Mouse (Mus musculus) monocyte, adult 5-6 weeks (primary cell): Measurements from ENCODE around the gene Cpeb2. TPM values are rescaled to one million over a fixed set of nuclear protein-coding genes. Genes with fewer than 3 reads are reported as not detected.

Experiments
- ATAC-seq: fragments of 153-309, 156-312 bp; replicated peaks from 2 replicates; pipeline ENCODE4 v1.8.0; 2017; ENCODE audit warnings: mild to moderate bottlenecking; ENCODE audit not compliant: low TSS enrichment, insufficient number of reproducible peaks, severe bottlenecking, poor library complexity, low FRiP score
- total RNA-seq: library from RNA; stranded (forward); fragments of 200-1000, 200-491, 200-594 nt; gene quantifications from 3 replicates; pipeline ENCODE4 v1.2.3, GENCODE M21; 2017

The Cpeb2 gene
- total RNA-seq, 1 experiment from 2014 or later: 15.2 TPM

GRCm38 (mm10) chr5:43300076-43300475 lies 67.1 kb downstream of the Cpeb2 start:
- no peak for ATAC-seq

GRCm38 (mm10) chr5:43300979-43301378 lies 68.0 kb downstream of the Cpeb2 start:
- no peak for ATAC-seq

GRCm38 (mm10) chr5:43303504-43303903 lies 70.5 kb downstream of the Cpeb2 start:
- no peak for ATAC-seq

GRCm38 (mm10) chr5:43305449-43305848 lies 72.5 kb downstream of the Cpeb2 start:
- ATAC-seq: no peak

- ATAC-seq: no peak
Measured at GRCm38 (mm10) chr5:43309961-43310360, 77.0 kb downstream of the Cpeb2 start.

GRCm38 (mm10) chr5:43324311-43324862 lies 91.4 kb downstream of the Cpeb2 start:
- ATAC-seq: no peak

GRCm38 (mm10) chr5:43325561-43325960 lies 92.6 kb downstream of the Cpeb2 start:
- no peak for ATAC-seq

- ATAC-seq: no peak
Measured at GRCm38 (mm10) chr5:43328579-43328978, 95.6 kb downstream of the Cpeb2 start.

GRCm38 (mm10) chr5:43330260-43330659 lies 97.3 kb downstream of the Cpeb2 start:
- ATAC-seq: no peak

- no peak for ATAC-seq
Measured at GRCm38 (mm10) chr5:43334469-43334868, 101.5 kb downstream of the Cpeb2 start.

- ATAC-seq: no peak
Measured at GRCm38 (mm10) chr5:43337212-43337611, 104.2 kb downstream of the Cpeb2 start.

GRCm38 (mm10) chr5:43338771-43339475 lies 106.0 kb downstream of the Cpeb2 start:
- no peak for ATAC-seq
